Mouse (Mus musculus) thymus, postnatal 14 days (tissue): ENCODE results near the gene Unk.

Experiments
- DNase-seq: peaks from one replicate; pipeline ENCODE4 v3.0.0; 2021

Unk gene

GRCm38 (mm10) chr11:116034584-116034983 is 4.5 kb downstream of the Unk start:
- no peak for DNase-seq

- DNase-seq, result no peak
Measured at GRCm38 (mm10) chr11:116036671-116037070, 6.5 kb downstream of the Unk start.

DNA sequence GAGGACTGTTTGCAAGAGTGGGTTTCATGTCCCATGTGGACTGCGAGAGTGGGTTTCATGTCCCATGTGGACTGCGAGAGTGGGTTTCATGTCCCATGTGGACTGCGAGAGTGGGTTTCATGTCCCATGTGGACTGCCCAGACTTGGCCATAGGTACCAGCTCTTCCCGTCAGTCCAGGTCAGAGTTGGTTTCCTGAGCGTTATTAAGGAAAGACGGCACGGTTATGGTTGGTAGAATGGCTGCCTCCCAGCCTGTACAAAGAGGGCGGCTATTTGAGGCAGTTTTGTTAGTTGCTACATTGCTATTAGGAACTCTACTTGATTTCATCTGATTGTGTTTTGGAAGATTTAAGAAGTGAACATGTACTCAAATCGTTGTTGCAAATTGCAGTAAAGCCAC is 7.7 kb downstream of the Unk start:
- DNase-seq, result no peak

DNA sequence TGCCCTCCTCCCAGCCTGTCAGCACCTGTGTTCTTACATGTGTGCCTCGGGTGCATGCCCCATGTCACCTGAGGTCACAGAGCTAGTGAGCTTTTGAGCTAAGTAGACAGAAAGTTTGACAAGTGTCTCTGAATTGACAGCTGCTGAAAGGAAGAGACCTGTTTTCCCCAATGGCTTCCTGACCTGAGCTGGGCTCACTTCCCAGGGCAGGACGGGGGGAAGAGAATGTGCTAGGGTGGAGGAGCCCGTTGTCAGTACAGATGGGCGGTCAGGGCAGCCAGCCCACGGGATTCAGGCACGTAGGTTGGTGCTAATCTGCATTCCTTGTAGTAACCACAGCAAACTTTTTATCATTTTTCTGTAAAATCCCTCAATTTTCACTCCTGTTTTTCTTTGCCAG is 10.5 kb downstream of the Unk start:
- no peak for DNase-seq

- no peak for DNase-seq
Measured at GRCm38 (mm10) chr11:116041833-116042232, 11.7 kb downstream of the Unk start.

- no peak for DNase-seq
Measured at GRCm38 (mm10) chr11:116042372-116043138, 12.4 kb downstream of the Unk start.

DNA sequence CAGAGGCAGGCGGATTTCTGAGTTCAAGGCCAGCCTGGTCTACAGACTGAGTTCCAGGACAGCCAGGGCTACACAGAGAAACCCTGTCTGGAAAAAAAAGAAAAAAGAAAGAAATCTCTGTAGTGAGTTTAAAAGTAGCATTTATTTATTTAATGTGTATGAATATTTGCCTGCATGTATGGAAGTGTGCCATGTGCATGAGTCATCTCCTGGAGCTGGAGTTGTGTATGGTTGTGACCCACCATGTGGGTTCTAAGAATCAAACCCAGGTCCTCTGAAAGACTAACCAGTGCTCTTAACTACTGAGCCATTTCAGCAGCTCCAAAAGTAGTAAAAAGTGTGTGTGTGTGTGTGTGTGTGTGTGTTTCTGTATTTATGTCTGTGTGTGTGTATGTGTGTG is 13.2 kb downstream of the Unk start:
- DNase-seq, result no peak

DNA sequence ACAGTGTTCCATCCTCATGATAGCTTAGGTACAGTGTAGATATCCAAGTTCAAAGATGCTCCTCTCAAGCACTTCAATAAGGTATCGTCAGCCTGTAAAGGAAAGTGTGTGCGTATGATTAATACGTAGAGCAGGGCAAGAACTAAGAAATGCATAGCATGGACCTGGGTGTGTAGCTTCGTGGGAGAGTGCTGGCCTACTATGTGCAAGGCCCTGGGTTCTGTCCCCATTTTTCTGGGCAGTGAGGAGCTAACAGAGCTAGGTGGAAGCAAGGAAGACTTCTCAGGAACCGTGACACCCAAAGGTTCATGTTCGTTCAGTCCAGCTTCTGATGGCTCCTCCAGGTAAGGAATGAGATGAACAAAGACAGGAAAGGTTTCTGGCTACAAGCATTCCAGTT is 15.1 kb downstream of the Unk start:
- no peak for DNase-seq

- no peak for DNase-seq
Measured at GRCm38 (mm10) chr11:116049610-116050009, 19.5 kb downstream of the Unk start.

DNA sequence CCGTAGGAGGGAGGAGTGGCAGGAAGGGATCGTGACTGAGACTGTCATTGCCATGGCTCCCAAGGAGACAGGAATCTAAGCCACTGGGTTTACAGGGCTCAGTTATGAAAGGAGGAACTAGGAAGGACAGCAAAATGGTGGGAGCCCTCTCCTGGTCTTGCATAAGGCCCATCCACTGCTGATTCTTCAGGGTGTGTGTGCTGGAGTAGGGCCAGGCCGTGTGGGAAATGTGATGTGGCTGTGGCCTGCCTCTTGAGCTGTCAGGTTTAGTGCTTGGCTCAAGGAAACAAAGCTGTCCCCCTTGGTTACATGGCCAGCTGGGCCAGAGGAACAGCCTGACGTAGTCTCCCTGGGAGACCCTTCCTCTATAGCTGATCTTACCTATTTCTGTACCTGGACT is 20.1 kb downstream of the Unk start:
- DNase-seq, result no peak

- no peak for DNase-seq
Measured at GRCm38 (mm10) chr11:116053510-116054229, 23.5 kb downstream of the Unk start.

DNA sequence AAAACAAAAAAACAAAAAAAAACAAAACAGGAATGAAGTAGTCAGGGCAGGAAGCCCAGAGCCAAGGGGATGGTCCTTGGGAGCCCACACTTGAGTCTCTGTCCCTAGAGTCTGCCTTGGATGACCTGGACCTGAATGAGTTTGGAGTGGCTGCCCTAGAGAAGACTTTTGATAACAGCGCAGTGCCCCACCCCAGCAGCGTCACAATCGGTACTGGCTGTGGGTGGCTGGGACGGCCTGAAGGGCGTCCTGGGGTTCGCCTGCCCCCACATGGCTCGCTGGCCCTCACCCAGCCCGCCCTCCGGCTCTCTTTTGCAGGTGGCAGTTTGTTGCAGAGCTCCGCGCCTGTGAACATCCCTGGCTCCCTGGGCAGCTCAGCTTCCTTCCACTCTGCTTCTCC is 25.8 kb downstream of the Unk start:
- DNase-seq, result no peak

DNA sequence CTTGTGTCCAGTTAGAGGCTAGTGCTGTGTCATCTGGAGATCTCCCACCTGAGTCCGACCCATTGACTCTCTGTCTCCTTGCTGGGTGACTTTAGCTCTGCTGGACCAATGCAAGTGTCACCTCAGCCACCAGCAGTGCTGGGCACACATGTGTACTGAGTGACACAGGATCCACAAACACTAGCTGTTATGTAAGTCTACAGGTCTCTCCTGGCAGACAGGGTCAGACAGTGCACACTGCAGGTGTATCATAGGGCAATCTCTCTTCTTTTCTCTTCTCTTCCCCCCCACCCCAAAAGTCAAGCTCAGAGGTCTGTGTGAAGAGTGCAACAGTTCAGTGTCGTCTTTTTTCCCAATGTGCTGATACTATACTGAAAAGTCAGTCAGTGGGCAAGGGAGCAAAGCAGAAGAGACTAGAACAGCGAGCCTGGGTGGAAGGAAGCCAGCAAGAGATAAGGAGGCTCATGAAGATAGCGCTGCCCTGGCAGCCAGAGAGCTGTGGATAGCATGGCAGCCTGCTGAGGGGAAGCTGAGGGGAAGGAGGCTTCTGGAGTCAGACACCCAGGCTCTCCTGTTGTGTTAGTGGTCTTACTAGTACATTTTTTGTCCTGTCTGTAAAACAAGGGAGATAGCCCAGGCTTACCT is 27.2 kb downstream of the Unk start:
- no peak for DNase-seq

- no peak for DNase-seq
Measured at GRCm38 (mm10) chr11:116058022-116058614, 28.0 kb downstream of the Unk start.

DNA sequence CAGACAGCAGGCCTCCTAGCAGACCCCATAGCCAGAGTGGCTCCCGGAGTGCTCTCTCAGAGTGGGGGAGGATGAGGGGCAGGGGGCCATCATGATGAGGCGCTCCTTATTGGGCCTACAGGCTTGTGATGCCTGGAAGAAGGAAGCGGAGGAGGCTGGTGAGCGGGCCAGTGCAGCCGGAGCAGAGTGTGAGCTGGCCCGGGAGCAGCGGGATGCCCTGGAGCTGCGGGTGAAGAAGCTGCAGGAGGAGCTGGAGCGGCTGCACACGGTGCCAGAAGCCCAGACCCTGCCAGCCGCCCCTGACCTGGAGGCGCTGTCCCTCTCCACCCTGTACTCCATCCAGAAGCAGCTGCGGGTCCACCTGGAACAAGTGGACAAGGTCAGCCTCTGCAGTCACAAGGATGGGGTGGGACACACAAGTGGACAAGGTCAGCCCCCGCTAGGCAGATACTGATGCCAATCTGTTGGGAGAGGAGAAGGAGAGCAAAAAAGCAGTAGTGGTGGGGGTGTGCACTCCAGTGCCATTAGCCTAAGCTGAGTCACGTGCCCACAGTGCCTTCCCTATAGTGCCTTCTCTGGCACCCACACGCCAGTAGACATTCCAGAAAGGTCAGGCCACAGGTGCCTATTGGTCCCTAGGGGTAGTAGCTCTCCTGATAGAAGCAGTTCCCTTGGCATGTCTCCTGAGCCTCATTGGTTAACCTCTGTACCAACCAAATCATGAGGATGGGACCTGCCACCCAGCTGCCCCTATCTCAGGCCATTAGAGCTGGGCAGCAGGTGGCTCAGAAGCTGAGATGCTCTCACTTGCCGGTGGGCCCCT is 29.0 kb downstream of the Unk start:
- no peak for DNase-seq

GRCm38 (mm10) chr11:116059691-116060025 is 29.5 kb downstream of the Unk start:
- no peak for DNase-seq

GRCm38 (mm10) chr11:116060596-116060995 is 30.5 kb downstream of the Unk start:
- no peak for DNase-seq

DNA sequence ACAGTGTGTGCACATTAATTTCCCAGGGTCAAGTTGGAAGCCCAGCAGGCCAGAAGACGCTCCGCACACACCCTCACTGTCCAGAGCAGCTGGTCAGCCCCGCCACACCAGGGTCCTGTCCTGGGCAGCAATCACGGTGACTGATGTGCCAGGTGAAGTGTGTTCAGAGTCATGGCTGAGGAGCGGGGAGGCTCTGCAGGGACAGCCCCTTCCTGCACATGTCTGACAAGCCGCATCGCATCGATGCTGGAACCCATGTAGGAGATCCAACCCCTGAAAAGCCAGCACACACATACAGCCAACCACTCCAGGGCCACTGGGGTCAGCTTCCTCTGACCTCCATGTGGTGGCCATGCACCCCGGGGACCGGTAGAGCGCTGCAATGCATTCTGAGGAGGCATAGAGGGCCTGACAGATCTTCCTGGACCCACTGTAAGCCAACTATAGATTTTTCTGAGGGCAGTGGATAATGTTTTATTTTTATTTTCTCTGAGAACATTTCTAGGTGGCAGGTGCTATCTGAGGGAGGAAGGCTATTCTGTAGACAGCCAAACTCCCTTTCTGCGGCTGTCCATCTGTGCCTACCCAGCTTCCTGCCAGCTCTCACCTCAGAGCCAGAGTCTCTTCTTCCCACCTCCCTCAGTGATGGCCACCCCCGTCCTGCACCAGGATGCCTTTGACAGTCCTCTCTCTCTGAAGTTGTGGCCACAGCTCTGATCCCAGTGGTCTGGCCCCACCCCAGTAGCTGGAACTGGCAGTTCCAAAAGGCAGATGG is 31.7 kb downstream of the Unk start:
- no peak for DNase-seq

GRCm38 (mm10) chr11:116062521-116062920 is 32.4 kb downstream of the Unk start:
- no peak for DNase-seq

GRCm38 (mm10) chr11:116063562-116063961 is 33.4 kb downstream of the Unk start:
- DNase-seq, result no peak

- no peak for DNase-seq
Measured at GRCm38 (mm10) chr11:116064187-116064867, 34.2 kb downstream of the Unk start.
